Mouse (Mus musculus) intestine, embryonic 16.5 days (tissue): ENCODE measurements around the gene Xiap. TPM values are rescaled to one million over a fixed set of nuclear protein-coding genes. Genes with fewer than 3 reads are reported as not detected.

Source experiments
- ATAC-seq: fragments of 200-750 bp; cut with Nextera tagmentation; 2 replicates; pipeline ENCODE4 v1.8.0; 2017; ENCODE audit warnings: moderate TSS enrichment, moderate library complexity
- H3K27ac ChIP-seq: fragments of 300-500 bp; sonication (generic); 2 replicates; pipeline ENCODE4 v1.5.1; 2014; ENCODE audit warnings: mild to moderate bottlenecking, low read length
- H3K27me3 ChIP-seq: fragments of 300-500 bp; sonication (generic); replicated peaks from 2 replicates; pipeline ENCODE4 v1.6.1; 2014; ENCODE audit warnings: low read length, control low read depth, mixed read lengths; ENCODE audit not compliant: control insufficient read depth, insufficient read depth
- H3K36me3 ChIP-seq: fragments of 300-500 bp; sonication (generic); 2 replicates; pipeline ENCODE4 v1.6.1; 2014; ENCODE audit warnings: low read length, control low read depth; ENCODE audit not compliant: control insufficient read depth, insufficient read depth
- H3K4me1 ChIP-seq: fragments of 300-500 bp; sonication (generic); 2 replicates; pipeline ENCODE4 v1.6.1; 2014; ENCODE audit warnings: low read length, control low read depth, mixed read lengths; ENCODE audit not compliant: control insufficient read depth, insufficient read depth
- H3K4me2 ChIP-seq: fragments of 300-500 bp; sonication (generic); 2 replicates; pipeline ENCODE4 v1.6.1; 2014; ENCODE audit warnings: low read depth, low read length, control low read depth
- H3K4me3 ChIP-seq: fragments of 300-500 bp; sonication (generic); 2 replicates; pipeline ENCODE4 v1.5.1; 2014; ENCODE audit warnings: mild to moderate bottlenecking, low read length
- H3K9ac ChIP-seq: fragments of 300-500 bp; sonication (generic); 2 replicates; pipeline ENCODE4 v1.6.1; 2014; ENCODE audit warnings: low read depth, low read length
- H3K9me3 ChIP-seq: fragments of 300-500 bp; sonication (generic); 2 replicates; pipeline ENCODE4 v1.6.1; 2016; ENCODE audit warnings: low read length, control low read depth; ENCODE audit not compliant: control insufficient read depth
- whole genome bisulfite sequencing: fragments of 180-500 bp; shearing (Covaris S2); extraction: QIAGEN DNeasy Blood & Tissue Kit; methylation state at CpG from one replicate; pipeline ENCODE4 v1.1.7; 2014; 5-methylcytosine and 5-hydroxymethylcytosine counted together
- polyA plus RNA-seq: library from polyadenylated mRNA; unstranded; fragments of >200 nt; fragmentation: Nextera tagmentation; extraction: Ambion mirVana; gene quantifications from 2 replicates; pipeline ENCODE4 v1.2.1, GENCODE M21; 2015

Gene Xiap
- polyA plus RNA-seq, 1 experiment from 2014 or later: 10.8 TPM

DNA sequence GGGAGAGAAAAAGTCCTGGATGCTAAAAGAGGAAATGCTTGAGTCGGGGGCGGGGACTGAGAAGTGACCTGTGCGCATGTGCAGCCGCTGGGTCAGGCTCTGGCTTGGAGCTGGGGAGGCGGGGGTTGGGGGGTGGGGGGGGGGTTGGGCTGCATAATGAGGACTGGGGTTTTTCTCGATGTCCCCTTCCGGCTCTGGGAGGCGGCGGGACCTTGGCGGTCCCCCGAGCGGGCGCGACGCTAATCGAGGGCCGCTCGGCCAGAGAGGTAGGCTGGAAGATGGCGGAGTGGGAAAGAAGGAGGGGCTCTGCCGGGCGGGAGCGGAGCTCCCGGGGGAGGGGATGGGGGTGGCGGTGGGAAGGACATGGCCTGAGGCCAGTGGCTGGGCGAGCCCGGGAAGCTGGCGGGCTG lies 8.3 kb downstream of the Xiap start:
- Histone ChIP-seq H3K27ac (peak overlapping the region; percentile 95), H3K27me3 (no peaks in the 10 kb centered on the region), H3K9ac (peak overlapping the region; percentile 67), H3K9me3 (no peaks in the 10 kb centered on the region), H3K4me2 (peak overlapping the region; percentile 28), H3K36me3 (no peaks in the 10 kb centered on the region), H3K4me1 (0 out of 2 replicates have a peak, but pooled peaks cover 4% of the 10 kb centered on the region), H3K4me3 (peak overlapping the region; percentile 49)
- 25% methylated on average over 18 of the region's 27 CpGs for WGBS
- ATAC-seq: peak; percentile 81

DNA sequence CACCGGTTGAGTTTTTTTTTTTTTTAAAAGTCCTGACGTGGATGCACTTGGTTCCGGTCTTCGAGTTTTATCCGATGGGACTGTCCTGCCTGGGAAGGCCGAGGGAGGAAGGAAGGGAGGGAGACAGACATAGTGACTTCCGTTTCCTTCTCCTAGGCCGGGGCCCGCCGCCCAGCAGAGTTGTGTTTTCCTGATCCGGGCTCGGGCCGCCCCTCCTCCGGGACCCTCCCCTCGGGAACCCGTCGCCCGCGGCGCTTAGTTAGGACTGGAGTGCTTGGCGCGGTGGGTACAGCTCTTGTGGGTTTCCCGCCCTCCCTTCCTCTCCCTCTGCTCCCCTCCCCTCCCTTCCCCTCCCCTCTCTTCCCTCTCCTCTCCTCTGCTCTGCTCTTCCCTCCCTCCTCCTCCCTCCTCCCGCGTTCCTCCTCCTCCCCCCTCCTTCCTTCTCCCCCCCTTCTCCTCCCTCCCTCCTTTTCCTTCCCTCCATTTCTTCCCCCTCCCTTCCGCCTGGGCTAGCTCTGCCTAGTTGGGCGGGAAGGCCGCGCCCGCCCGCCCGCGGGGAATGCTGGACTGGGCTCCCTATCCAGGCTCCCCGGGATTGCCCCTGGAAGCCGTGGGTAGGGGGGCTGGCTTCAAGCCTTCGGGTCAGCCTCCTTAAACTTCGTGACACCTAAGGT lies 8.9 kb downstream of the Xiap start:
- H3K27ac ChIP-seq: peak overlapping the region; percentile 95
- 22% methylated on average over 30 of the region's 37 CpGs for WGBS
- H3K36me3 ChIP-seq: peaks cover 2% of the 10 kb centered on the region; the same call in 1 of the 2 replicates
- ATAC-seq: peak; percentile 91
- peak overlapping the region; percentile 42; the same call in 1 of the 2 replicates for H3K4me2 ChIP-seq
- H3K9me3 ChIP-seq: no peaks in the 10 kb centered on the region
- H3K4me1 ChIP-seq: 0 out of 2 replicates have a peak, but pooled peaks cover 4% of the 10 kb centered on the region
- peak overlapping the region; percentile 67 for H3K9ac ChIP-seq
- H3K27me3 ChIP-seq: no peaks in the 10 kb centered on the region
- peak overlapping the region; percentile 49 for H3K4me3 ChIP-seq

DNA sequence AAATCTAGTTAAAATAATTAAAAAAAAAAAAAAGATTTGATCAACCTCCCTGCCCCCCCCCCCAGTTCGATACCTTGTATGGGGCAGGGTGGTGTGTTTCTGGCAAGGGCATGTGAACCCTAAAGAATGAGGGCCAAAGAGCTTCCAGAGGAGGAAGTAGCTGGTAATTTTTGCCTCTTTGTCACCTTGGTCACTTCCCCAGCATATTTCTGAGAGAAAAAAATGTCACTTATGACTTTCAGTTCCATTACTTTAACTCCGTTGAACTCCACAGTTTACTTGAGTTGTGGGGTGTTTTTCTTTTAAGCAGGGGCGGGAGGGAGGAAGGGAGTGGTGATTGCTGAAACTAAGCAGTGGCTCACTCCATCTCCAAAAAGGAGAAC lies 9.4 kb downstream of the Xiap start:
- 0 out of 2 replicates have a peak, but pooled peaks cover 4% of the 10 kb centered on the region for H3K4me1 ChIP-seq
- peak overlapping the region; percentile 49 for H3K4me3 ChIP-seq
- H3K36me3 ChIP-seq: peaks cover 3% of the 10 kb centered on the region; the same call in 1 of the 2 replicates
- WGBS: 22% methylated on average over 3 of the region's 3 CpGs
- peak overlapping the region; percentile 60 for H3K9ac ChIP-seq
- H3K27ac ChIP-seq: peak overlapping the region; percentile 95
- peak overlapping the region; percentile 42 for H3K4me2 ChIP-seq
- H3K27me3 ChIP-seq: no peaks in the 10 kb centered on the region
- ATAC-seq: peak; percentile 38
- no peaks in the 10 kb centered on the region for H3K9me3 ChIP-seq

DNA sequence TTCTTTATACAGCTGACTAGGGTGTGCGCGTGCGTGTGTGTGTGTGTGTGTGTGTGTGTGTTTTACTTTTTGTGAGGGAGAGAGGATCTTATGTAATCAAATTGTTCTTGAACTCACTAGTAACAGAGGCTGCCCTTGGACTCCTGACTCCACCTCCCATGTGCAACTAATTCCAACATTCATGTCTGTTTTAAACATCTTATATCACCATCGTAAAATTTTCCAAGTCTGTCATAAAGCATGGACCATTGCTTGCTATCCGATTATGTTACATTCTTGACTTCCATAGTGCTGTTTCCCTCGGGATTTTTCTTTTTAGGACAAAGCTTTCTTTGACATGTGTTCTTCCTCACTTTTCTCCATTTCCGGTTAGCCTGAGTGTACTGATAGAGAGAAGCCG lies 28.3 kb downstream of the Xiap start:
- H3K36me3 ChIP-seq: no peaks in the 10 kb centered on the region
- H3K27ac ChIP-seq: no peak overlapping the region
- H3K27me3 ChIP-seq: no peaks in the 10 kb centered on the region
- no peak overlapping the region for H3K4me3 ChIP-seq
- H3K4me2 ChIP-seq: no peak overlapping the region
- WGBS: 60% methylated on average over 8 of the region's 8 CpGs
- no peaks in the 10 kb centered on the region for H3K9me3 ChIP-seq
- peak; percentile 61 for ATAC-seq
- H3K9ac ChIP-seq: no peak overlapping the region
- H3K4me1 ChIP-seq: no peaks in the 10 kb centered on the region

DNA sequence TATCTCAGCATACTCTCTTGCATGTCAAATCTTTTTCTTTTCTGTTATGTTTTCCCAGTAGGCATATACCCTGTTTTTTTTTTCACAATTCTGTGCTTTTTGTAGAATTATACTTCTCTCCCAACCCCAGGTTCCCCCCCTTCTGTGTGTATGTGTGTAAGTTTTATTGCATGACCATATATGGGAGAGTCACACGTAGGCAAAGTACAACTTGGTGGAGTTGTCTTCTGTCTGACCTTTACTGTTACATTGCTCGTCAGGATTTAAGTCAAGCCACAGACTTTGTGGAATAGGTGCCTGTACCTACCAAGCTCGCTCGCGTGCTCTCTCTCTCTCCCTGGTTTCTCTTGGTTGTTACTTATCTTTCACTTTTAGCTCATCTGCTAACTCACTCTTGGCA lies 28.7 kb downstream of the Xiap start:
- H3K4me3 ChIP-seq: no peak overlapping the region
- H3K36me3 ChIP-seq: no peaks in the 10 kb centered on the region
- WGBS: 71% methylated on average over 5 of the region's 5 CpGs
- ATAC-seq: peak; percentile 69
- no peak overlapping the region for H3K4me2 ChIP-seq
- H3K4me1 ChIP-seq: no peaks in the 10 kb centered on the region
- no peaks in the 10 kb centered on the region for H3K9me3 ChIP-seq
- H3K27me3 ChIP-seq: no peaks in the 10 kb centered on the region
- H3K9ac ChIP-seq: no peak overlapping the region
- H3K27ac ChIP-seq: no peak overlapping the region

DNA sequence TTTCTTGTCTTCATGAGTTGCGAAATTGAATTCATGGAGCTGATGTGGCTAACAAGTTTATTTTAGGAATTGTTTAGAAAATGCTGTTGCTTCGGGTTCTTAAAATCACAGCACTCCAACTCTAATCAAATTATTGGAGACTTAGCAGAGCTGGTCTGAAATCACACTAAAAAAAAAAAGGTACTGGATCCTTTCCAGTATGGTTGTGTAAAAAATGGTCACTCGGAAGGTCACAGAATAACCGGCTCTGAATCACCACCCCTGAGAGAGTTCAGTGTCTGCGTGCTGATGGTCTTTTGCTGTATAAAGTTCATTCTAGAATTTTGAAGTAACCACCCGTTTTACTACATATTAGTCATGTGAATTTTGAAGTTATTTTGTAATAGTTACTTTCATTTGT lies 47.7 kb downstream of the Xiap start:
- Histone ChIP-seq H3K27ac (no peak overlapping the region), H3K9ac (no peak overlapping the region), H3K36me3 (peaks cover 10% of the 10 kb centered on the region), H3K27me3 (no peaks in the 10 kb centered on the region), H3K9me3 (no peaks in the 10 kb centered on the region), H3K4me1 (no peaks in the 10 kb centered on the region), H3K4me3 (no peak overlapping the region), H3K4me2 (no peak overlapping the region)
- no peak for ATAC-seq
- WGBS: 86% methylated on average over 6 of the region's 6 CpGs

DNA sequence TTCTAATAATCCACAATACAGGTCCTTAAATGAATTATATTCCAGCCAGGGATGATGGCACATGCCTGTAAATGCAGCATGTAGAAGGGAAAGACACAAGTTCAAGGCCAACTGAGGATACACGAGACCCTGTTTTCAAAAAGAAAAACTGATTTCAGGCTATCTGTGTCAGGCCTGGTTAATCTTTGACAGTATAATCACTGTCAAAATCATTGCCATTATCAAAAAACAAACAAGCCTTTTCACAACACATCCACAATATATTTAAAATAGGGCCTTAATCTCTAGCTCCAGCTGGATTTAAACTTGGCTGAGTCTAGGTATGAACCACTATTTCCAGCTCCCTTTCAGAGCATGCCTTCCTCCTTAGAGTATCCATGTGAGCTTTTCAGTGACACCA lies 51.1 kb downstream of the Xiap start:
- Histone ChIP-seq H3K9ac (no peak overlapping the region), H3K4me1 (no peaks in the 10 kb centered on the region), H3K27ac (peak overlapping the region; percentile 41; the same call in 1 of the 2 replicates), H3K4me3 (no peak overlapping the region), H3K36me3 (peaks cover 10% of the 10 kb centered on the region), H3K27me3 (no peaks in the 10 kb centered on the region), H3K9me3 (no peaks in the 10 kb centered on the region), H3K4me2 (no peak overlapping the region)
- peak; percentile 55 for ATAC-seq
- 75% methylated on average over 1 of the region's 1 CpGs for WGBS

DNA sequence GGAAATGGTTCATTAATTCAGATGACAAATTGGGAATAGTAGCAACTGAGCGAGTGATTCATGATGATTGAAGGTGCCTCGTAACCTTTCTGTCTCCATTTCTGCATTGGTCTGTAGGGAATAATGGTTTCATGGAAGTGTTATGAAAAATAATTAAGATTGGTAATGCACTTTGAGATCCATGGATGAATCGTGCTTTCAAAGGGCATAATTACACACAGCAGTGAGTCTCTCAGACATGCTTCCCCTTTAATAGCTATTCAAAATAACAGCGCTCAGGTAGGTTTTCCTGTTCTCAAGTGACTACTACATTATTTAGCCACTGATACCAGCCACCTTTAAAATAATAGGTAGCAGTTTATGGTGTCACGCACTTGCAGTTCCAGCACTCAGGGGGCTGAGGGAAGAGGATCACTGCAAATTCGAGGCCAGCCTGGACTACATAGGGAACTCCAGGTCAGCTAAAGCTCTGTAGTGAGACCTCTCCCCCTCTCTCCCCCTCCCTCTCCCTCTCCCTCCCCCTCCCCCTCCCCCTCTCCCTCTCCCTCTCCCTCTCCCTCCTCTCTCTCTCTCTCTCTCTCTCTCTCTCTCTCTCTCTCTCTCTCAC lies 60.1 kb downstream of the Xiap start:
- no peaks in the 10 kb centered on the region for H3K4me1 ChIP-seq
- H3K27ac ChIP-seq: no peak overlapping the region
- H3K9me3 ChIP-seq: no peaks in the 10 kb centered on the region
- WGBS: 81% methylated on average over 6 of the region's 6 CpGs
- ATAC-seq: no peak
- H3K4me3 ChIP-seq: no peak overlapping the region
- no peak overlapping the region for H3K4me2 ChIP-seq
- H3K27me3 ChIP-seq: no peaks in the 10 kb centered on the region
- H3K9ac ChIP-seq: no peak overlapping the region
- no peaks in the 10 kb centered on the region for H3K36me3 ChIP-seq

DNA sequence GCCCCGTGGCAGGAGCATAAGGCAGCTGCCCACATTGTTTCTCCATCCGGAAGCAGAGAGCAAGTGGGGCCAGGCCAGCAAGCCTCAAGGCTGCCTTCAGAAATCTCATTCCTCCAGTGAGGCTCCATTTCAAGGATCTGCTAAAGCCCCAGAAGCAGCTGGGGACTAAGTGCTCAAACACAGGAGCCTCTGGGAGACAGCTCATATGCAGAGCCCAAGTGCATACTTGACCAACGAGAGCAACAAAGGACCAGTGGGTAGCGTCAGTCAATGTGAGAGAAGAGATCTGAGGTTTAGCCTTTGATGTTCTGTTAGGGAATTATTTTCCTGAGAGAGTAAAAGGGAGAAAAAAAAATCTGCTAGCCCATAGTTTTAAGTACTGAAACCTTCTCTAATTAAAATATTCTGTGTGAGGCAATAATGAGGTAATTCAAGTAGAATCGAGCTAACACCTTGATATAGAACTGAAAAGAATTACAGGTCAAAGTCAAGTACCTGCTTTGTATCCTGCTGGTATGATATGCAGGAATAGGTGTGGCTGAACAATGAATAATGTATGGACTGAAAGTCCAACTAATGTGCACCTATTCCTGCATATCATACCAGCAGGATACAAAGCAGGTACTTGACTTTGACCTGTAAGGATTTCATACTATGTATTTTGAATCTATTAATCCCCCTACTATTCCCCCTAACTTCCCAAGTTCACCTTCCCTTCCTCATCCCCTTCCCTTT lies 65.7 kb downstream of the Xiap start:
- peak; percentile 95 for ATAC-seq
- Histone ChIP-seq H3K27me3 (no peaks in the 10 kb centered on the region), H3K4me3 (no peak overlapping the region), H3K36me3 (no peaks in the 10 kb centered on the region), H3K9ac (no peak overlapping the region), H3K4me1 (no peaks in the 10 kb centered on the region), H3K9me3 (no peaks in the 10 kb centered on the region), H3K27ac (peak overlapping the region; percentile 70), H3K4me2 (no peak overlapping the region; the same call in 1 of the 2 replicates)
- 67% methylated on average over 5 of the region's 5 CpGs for WGBS
